ENCODE assay signal across 9 mouse cellular contexts in genomic region chr4:32981617-32982016, GRCm38 (mm10). TPM values are rescaled to one million over a fixed set of nuclear protein-coding genes. Genes with fewer than 3 reads are reported as not detected.
A peak's percentile ranks its signal among the peaks of the same experiment; 100 is the strongest.
DNase-seq lines count a peak whose midpoint lies in the region; ATAC-seq and TF ChIP-seq lines count a peak whose summit lies in the region.
"Had no signal": no experiment of that assay in that cellular context is flagged by ENCODE, and none has a peak within 500 bp of the region (broad histone marks: within the 10 kb centered on the region; RNA-seq: fewer than 3 reads in every experiment).

No protein-coding gene starts in this region.

- H3K4me3 ChIP-seq in forebrain, embryonic 12.5 days (replicated peaks), result no peak overlapping the region
- H3K4me3 ChIP-seq in forebrain, embryonic 16.5 days (replicated peaks; ENCODE audit: low read length), result no peak overlapping the region
- H3K4me3 ChIP-seq in heart, adult 2 months, result no peak overlapping the region; the same call in 1 of the 2 replicates
- H3K4me3 ChIP-seq in intestine, embryonic 14.5 days (ENCODE audit: low read depth, low read length), result no peak overlapping the region
- H3K4me3 ChIP-seq in midbrain, embryonic 12.5 days, result no peak overlapping the region

- TF ChIP-seq POLR2A in heart, adult 2 months (IDR thresholded peaks at IDR 0.05; ENCODE audit: insufficient read depth, low read depth, low read length), result no peak

- no peak for TF ChIP-seq CTCF in heart, adult 2 months (IDR thresholded peaks at IDR 0.05)

- peak overlapping the region; percentile 92; the same call in 1 of the 2 replicates for H3K4me2 ChIP-seq in forebrain, embryonic 12.5 days
- H3K4me2 ChIP-seq in forebrain, embryonic 16.5 days (ENCODE audit: low read length), result no peak overlapping the region; the same call in 1 of the 2 replicates
- peak overlapping the region; percentile 93; the same call in 1 of the 2 replicates for H3K4me2 ChIP-seq in intestine, embryonic 14.5 days (ENCODE audit: low read length)
- peak overlapping the region; percentile 88 for H3K4me2 ChIP-seq in midbrain, embryonic 12.5 days (replicated peaks)

- intact Hi-C loops in heart, adult 2 months (cut with DNase I), result loop anchor here (5.0 kb wide), 1 partner anchor 36 kb away; no protein-coding TSS in a partner anchor

- H3K79me2 ChIP-seq in heart, adult 2 months (replicated peaks; ENCODE audit: control insufficient read depth, insufficient read depth, low read length), result no peaks in the 10 kb centered on the region

- WGBS in forebrain, embryonic 12.5 days, result 32% methylated on average over 5 of the region's 5 CpGs
- 37% methylated on average over 5 of the region's 5 CpGs for WGBS in forebrain, embryonic 16.5 days
- 3% methylated on average over 5 of the region's 5 CpGs for WGBS in heart, adult 2 months
- 20% methylated on average over 5 of the region's 5 CpGs for WGBS in intestine, embryonic 14.5 days
- WGBS in midbrain, embryonic 12.5 days, result 31% methylated on average over 5 of the region's 5 CpGs

- no peak for TF ChIP-seq EP300 in heart, adult 2 months (IDR thresholded peaks at IDR 0.05; ENCODE audit: insufficient read depth, low read depth, low read length)

- no peak overlapping the region for H3K27ac ChIP-seq in forebrain, embryonic 12.5 days
- no peak overlapping the region for H3K27ac ChIP-seq in forebrain, embryonic 16.5 days (ENCODE audit: low read length)
- peak overlapping the region; percentile 31; the same call in 1 of the 2 replicates for H3K27ac ChIP-seq in heart, adult 2 months
- no peak overlapping the region for H3K27ac ChIP-seq in intestine, embryonic 14.5 days (ENCODE audit: low read depth)
- H3K27ac ChIP-seq in midbrain, embryonic 12.5 days (replicated peaks), result no peak overlapping the region
- H3K27ac ChIP-seq: embryonic facial prominence, embryonic 13.5 days had no signal

- no peaks in the 10 kb centered on the region for H3K36me3 ChIP-seq in forebrain, embryonic 12.5 days (replicated peaks)
- no peaks in the 10 kb centered on the region for H3K36me3 ChIP-seq in forebrain, embryonic 16.5 days (ENCODE audit: control insufficient read depth, insufficient read depth)
- H3K36me3 ChIP-seq in heart, adult 2 months (ENCODE audit: control insufficient read depth, insufficient read depth, low read length), result no peaks in the 10 kb centered on the region
- no peaks in the 10 kb centered on the region for H3K36me3 ChIP-seq in intestine, embryonic 14.5 days (ENCODE audit: control insufficient read depth, insufficient read depth, low read length)
- H3K36me3 ChIP-seq in midbrain, embryonic 12.5 days, result no peaks in the 10 kb centered on the region
- H3K36me3 ChIP-seq: embryonic facial prominence, embryonic 13.5 days had no signal

- no peak for ATAC-seq in forebrain, embryonic 12.5 days (ENCODE audit: low FRiP score)
- no peak for ATAC-seq in forebrain, embryonic 16.5 days
- ATAC-seq in intestine, embryonic 14.5 days (replicated peaks; ENCODE audit: low FRiP score, low TSS enrichment, low read depth), result no peak
- no peak for ATAC-seq in midbrain, embryonic 12.5 days (ENCODE audit: low FRiP score, low read depth)

- no peaks in the 10 kb centered on the region for H3K9me3 ChIP-seq in forebrain, embryonic 12.5 days
- H3K9me3 ChIP-seq in forebrain, embryonic 16.5 days (ENCODE audit: control insufficient read depth, low read length), result no peaks in the 10 kb centered on the region
- H3K9me3 ChIP-seq in intestine, embryonic 14.5 days (ENCODE audit: control insufficient read depth, low read length), result no peaks in the 10 kb centered on the region
- no peaks in the 10 kb centered on the region for H3K9me3 ChIP-seq in midbrain, embryonic 12.5 days
- H3K9me3 ChIP-seq: embryonic facial prominence, embryonic 13.5 days had no signal

- peaks cover 29% of the 10 kb centered on the region for H3K4me1 ChIP-seq in forebrain, embryonic 12.5 days
- peaks cover 30% of the 10 kb centered on the region for H3K4me1 ChIP-seq in forebrain, embryonic 16.5 days (replicated peaks; ENCODE audit: control insufficient read depth, insufficient read depth, low read length)
- no peaks in the 10 kb centered on the region for H3K4me1 ChIP-seq in heart, adult 2 months (ENCODE audit: control insufficient read depth, insufficient read depth, low read length)
- H3K4me1 ChIP-seq in intestine, embryonic 14.5 days (replicated peaks; ENCODE audit: control insufficient read depth, insufficient read depth, low read length), result peaks cover 8% of the 10 kb centered on the region; the same call in 1 of the 2 replicates
- peaks cover 26% of the 10 kb centered on the region for H3K4me1 ChIP-seq in midbrain, embryonic 12.5 days

- peaks cover 15% of the 10 kb centered on the region for H3K27me3 ChIP-seq in forebrain, embryonic 12.5 days
- H3K27me3 ChIP-seq in forebrain, embryonic 16.5 days (replicated peaks; ENCODE audit: control insufficient read depth, insufficient read depth, low read length), result 0 out of 2 replicates have a peak, but pooled peaks cover 3% of the 10 kb centered on the region
- H3K27me3 ChIP-seq in heart, adult 2 months (ENCODE audit: control insufficient read depth, insufficient read depth, low read length), result peaks cover 7% of the 10 kb centered on the region
- H3K27me3 ChIP-seq in intestine, embryonic 14.5 days (replicated peaks; ENCODE audit: control insufficient read depth, insufficient read depth, low read length), result no peaks in the 10 kb centered on the region
- peaks cover 12% of the 10 kb centered on the region; the same call in 1 of the 2 replicates for H3K27me3 ChIP-seq in midbrain, embryonic 12.5 days

- peak in 1 of 2 experiments; percentile 36 for DNase-seq in heart, adult 2 months
- no peak for DNase-seq in intestine, embryonic 14.5 days (ENCODE audit: low spot score)
- DNase-seq in yolk sac, embryonic 10.5 days (ENCODE audit: low spot score), result no peak
- DNase-seq in thymus, postnatal 14 days, result no peak
- DNase-seq in urinary bladder, postnatal 10 days (ENCODE audit: low spot score), result no peak

- no peak overlapping the region; the same call in 1 of the 2 replicates for H3K9ac ChIP-seq in forebrain, embryonic 12.5 days
- no peak overlapping the region for H3K9ac ChIP-seq in forebrain, embryonic 16.5 days (replicated peaks; ENCODE audit: low read depth, low read length)
- no peak overlapping the region for H3K9ac ChIP-seq in heart, adult 2 months (ENCODE audit: low read depth, low read length)
- no peak overlapping the region for H3K9ac ChIP-seq in intestine, embryonic 14.5 days (ENCODE audit: low read length)
- no peak overlapping the region for H3K9ac ChIP-seq in midbrain, embryonic 12.5 days (replicated peaks)
- H3K9ac ChIP-seq: embryonic facial prominence, embryonic 13.5 days had no signal

RNA-seq across cellular contexts. Expression of gene Rragd, which starts 1.2 kb away (rescaled TPM):
- polyA plus RNA-seq in forebrain, embryonic 12.5 days (2016; fragmentation: Nextera tagmentation; extraction: Ambion mirVana), result 31.2 and 31.8 TPM in 2 replicates
- 22.1 and 23.6 TPM in 2 replicates for polyA plus RNA-seq in forebrain, embryonic 16.5 days (2015; fragmentation: Nextera tagmentation; extraction: Ambion mirVana)
- total RNA-seq in heart, adult 2 months (2021), result 100 to 1,000 TPM in 1 of 2 experiments, 10 to 100 TPM in 1; 81.2 to 101 TPM
- 30.5 and 57.6 TPM in 2 replicates for polyA plus RNA-seq in heart, adult 2 months (2012; rRNA removed)
- polyA plus RNA-seq in intestine, embryonic 14.5 days (2014; fragmentation: Nextera tagmentation; extraction: Ambion mirVana), result 10.0 and 14.5 TPM in 2 replicates
- polyA plus RNA-seq in midbrain, embryonic 12.5 days (2016; fragmentation: Nextera tagmentation; extraction: Ambion mirVana), result 38.3 and 44.0 TPM in 2 replicates

RNA-seq across cellular contexts. Expression of gene Ankrd6, which starts 31.0 kb away (rescaled TPM):
- polyA plus RNA-seq in forebrain, embryonic 12.5 days (2016; fragmentation: Nextera tagmentation; extraction: Ambion mirVana), result 22.3 and 22.6 TPM in 2 replicates
- polyA plus RNA-seq in forebrain, embryonic 16.5 days (2015; fragmentation: Nextera tagmentation; extraction: Ambion mirVana), result 37.0 and 40.1 TPM in 2 replicates
- total RNA-seq in heart, adult 2 months (2021), result 1 to 10 TPM; 4.1 to 4.9 TPM
- 1.1 TPM in 2 replicates for polyA plus RNA-seq in heart, adult 2 months (2012; rRNA removed)
- 5.0 and 6.1 TPM in 2 replicates for polyA plus RNA-seq in intestine, embryonic 14.5 days (2014; fragmentation: Nextera tagmentation; extraction: Ambion mirVana)
- polyA plus RNA-seq in midbrain, embryonic 12.5 days (2016; fragmentation: Nextera tagmentation; extraction: Ambion mirVana), result 36.7 and 39.9 TPM in 2 replicates

RNA-seq across cellular contexts. Expression of gene Ube2j1, which starts 49.6 kb away (rescaled TPM):
- 50.5 and 51.9 TPM in 2 replicates for polyA plus RNA-seq in forebrain, embryonic 12.5 days (2016; fragmentation: Nextera tagmentation; extraction: Ambion mirVana)
- 53.4 and 60.2 TPM in 2 replicates for polyA plus RNA-seq in forebrain, embryonic 16.5 days (2015; fragmentation: Nextera tagmentation; extraction: Ambion mirVana)
- total RNA-seq in heart, adult 2 months (2021), result 10 to 100 TPM; 40.8 to 41.9 TPM
- polyA plus RNA-seq in heart, adult 2 months (2012; rRNA removed), result 14.1 and 20.1 TPM in 2 replicates
- 39.7 and 45.2 TPM in 2 replicates for polyA plus RNA-seq in intestine, embryonic 14.5 days (2014; fragmentation: Nextera tagmentation; extraction: Ambion mirVana)
- 51.7 and 55.1 TPM in 2 replicates for polyA plus RNA-seq in midbrain, embryonic 12.5 days (2016; fragmentation: Nextera tagmentation; extraction: Ambion mirVana)
